Mouse (Mus musculus): ENCODE results near the gene Gskip. TPM values are rescaled to one million over a fixed set of nuclear protein-coding genes. Genes with fewer than 3 reads are reported as not detected.

Gskip gene
- total RNA-seq, 2 experiments from 2014 or later = 14.8 to 15.7 TPM

DNA sequence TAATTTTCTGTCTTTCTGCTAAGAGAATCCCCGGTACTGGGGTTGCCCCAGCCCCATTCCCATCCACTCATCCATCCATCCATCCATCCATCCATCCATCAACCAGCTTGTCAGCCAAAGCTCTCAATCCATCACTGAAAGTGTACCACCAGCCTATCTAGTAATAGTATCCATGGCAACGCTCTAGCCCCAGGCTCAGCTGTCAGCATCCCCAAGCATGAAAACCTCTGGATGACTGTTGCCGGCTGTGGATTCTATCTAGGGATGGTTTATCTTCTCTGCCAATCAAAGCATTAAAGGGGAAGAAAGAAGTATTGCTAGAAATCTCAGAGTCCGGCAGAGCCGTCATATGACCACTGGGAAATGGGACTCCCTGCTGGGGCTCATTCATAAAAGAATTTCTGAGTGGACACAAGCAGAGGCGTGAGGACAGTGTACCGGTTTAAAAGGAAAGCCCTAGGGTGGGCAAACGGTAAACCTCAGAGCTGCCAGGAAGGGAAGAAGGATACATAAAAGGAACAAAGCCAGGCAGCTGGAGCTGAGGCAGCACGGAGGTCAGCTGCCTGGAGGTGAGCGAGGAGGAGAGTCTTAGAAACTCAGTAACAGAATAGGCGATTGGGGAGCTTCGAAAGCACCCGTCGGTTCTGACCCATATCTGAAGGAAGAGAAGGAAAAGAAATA is 37.0 kb downstream of the Gskip start:
- DNase-seq (ENCODE audit: low spot score in 2 of 2) = no peak

DNA sequence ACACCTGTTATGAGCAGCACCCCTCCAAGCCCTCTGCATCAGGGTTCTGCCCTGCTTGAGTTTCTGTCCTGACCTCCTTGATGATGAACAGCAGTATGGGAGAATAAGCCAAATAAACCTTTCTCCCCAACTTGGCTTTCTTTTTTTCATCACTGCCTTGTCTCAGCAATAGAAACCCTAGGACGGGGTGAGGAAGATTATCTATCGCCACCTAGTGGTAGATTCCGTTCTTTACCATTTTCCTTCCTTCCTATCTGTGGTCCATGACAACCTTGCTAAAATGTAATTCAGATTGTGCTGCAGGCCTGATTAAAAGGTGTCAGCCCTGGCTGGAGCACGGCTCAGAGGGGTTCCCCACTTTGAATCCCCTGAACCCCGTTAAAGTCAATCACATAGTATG is 38.0 kb downstream of the Gskip start:
- DNase-seq (ENCODE audit: low spot score in 2 of 2) = peak in 1 of 2 experiments; percentile 17

DNA sequence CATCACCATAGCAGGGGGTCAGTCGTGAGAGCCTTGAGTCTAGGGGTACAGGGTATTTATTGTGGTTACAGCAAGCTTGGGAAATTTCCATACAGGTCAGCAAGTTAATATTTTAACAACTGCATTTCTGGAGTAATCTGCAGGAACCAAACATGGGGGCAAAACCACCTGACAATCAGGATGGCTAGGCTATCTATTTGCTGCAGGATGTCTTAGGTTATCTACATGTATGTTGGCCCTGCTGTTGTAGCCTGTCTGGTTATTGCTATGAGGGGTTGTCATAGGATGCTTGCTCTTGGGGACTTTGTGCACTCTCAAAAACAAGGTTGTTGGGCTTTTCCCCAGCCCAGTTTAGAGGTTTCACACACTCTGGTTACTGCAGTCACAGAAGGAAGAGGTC is 40.0 kb downstream of the Gskip start:
- no peak for DNase-seq (ENCODE audit: low spot score in 2 of 2)

DNA sequence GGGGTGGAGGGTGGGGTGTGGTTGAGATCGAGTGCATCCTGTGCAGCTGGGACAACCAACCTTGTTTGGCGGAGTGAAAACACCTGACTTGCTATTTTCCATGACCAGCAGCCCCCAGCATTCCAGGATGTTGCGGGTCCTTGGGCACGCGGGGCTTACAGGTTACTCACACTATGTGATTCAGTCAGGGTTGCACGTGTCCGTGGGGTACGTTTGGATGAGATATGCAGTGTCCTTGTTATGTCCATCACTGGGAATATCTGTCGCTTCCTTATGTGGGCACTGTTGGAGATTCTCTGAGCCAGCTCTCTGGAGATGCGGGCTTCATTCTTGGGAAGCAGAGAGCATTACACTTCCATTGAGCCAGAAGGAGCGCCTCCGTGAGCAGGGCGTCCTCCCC is 41.1 kb downstream of the Gskip start:
- DNase-seq (ENCODE audit: low spot score in 2 of 2) = no peak

DNA sequence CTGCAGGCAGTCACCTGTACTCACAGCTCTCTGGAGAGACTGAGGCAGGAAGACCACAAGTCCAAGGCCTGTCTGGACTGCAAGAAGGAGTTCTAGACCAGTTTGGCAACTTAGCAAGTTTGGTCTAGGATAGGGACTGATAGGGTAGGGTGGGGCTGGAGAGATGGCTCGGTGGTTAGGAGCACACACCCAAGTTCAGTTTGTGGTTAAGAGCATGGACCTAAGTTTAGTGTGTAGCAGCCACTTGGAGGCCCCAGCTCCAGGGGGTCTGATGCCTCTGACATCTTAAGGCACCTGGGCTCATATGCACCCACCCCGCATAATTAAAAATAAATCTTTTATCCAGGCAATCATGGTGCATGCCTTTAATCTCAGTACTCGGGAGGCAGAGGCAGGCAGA is 42.6 kb downstream of the Gskip start:
- no peak for DNase-seq (ENCODE audit: low spot score in 2 of 2)

DNA sequence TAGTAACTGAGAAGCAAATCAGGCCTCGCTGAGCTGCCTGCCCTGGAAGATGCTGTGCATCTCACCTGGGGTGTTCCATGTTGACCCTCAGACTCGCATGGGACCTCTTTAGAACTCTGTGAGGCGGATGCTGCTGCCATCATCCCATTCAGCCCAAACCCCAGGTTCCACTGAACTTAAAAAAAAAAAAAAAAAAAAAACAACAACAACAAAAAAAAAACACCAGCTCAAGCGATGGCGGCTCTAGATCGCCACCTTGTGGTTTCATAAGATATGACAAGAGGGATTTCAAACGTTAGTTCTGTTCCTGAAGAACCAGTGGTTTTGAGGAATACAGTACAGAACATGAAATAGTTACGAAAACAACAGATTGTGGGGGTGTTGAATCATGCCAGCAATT is 43.3 kb downstream of the Gskip start:
- DNase-seq (ENCODE audit: low spot score in 2 of 2) = peak; percentile 49 to 58

DNA sequence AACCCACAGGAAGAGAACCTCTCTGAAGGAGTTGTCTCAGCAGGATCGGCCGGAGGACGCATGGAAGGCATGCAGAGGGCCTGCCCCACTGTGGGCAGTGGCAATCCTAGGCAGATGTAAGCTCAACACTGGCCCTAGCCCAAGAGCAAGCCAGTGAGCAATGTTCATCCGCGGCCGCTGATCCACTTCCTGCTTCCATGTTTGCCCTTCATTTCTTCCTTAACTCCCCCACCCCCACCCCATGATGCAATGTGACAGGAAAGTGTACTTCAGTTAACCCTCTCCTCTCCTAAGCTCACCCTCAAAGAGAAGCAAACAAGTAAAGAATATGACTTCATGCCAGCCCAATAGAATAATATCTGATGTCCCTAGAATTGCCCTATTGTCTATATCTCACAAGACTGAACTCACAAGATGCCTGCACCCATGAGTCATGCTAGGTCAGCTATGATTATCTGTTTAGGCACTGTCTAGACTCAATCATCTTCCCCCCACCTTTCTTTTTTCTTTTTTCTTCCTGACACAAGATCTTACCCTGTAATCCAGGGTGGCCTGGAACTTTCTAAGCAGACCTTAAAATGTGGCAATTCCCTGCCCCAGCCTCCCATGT is 46.3 kb downstream of the Gskip start:
- DNase-seq (ENCODE audit: low spot score in 2 of 2) = no peak

DNA sequence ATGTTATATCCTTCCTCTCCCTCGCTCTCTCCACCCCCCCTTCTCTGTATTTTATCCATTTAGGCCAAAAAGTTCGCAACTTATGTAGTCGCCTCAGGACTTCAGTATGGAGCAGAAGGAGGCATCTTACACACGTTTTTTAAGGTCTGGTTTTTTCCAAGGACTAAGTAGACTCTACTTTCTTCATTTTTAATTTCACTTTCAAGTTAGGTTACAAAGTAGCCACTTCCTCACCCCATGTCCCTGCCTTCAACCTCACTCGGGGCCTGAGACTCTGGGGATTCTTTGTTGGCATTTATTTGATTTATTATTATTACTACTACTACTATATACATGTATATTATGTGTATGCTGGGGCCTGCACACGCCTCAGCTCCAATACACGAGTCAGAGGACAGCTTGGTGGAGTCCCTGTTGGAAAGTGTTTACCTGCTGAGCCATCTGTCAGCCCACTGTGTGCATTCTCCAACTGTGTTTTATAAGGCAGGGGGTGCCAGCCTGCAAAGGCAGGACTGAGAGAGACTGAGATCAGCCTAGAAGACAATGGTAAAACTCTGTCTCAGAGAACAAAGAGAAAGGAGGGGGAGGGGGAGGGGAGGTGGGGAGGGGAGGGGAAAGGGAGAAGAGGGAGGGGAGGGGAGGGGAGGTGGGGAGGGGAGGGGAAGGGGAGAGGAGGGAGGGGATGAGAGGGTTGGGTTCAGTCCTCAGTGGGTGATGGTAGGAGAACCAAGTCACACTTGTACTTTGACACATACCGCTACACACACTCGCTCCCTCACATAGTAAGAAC is 48.9 kb downstream of the Gskip start:
- no peak for DNase-seq (ENCODE audit: low spot score in 2 of 2)

DNA sequence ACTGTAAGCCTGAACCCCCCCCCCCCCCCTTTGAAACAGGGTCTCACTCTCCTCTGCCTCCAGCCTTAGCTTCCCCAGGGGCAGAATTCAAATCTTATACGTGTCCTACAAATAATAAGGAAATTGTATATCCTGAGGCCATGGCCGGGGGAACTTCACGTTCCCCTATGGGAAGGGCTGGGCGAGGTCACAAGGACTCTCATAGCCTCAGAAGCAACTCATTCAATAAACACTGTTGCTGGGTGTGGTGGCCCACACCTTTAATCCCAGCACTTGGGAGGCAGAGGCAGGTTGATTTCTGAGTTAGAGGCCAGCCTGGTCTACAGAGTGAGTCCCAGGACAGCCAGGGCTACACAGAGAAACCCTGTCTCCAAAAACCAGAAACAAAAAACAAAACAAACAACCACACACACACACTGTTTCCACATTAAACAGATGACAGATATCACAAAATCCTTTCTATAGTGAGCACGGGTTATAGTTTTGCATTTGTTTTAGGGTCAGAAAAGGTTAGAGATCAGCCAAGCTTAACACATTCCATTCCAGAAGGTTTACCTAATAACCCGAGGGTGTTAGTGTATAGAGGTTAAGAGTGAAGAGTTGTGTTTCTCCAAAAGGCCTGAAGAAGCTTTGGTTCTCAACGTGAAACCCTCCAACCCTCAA is 50.7 kb downstream of the Gskip start:
- no peak for DNase-seq (ENCODE audit: low spot score in 2 of 2)

DNA sequence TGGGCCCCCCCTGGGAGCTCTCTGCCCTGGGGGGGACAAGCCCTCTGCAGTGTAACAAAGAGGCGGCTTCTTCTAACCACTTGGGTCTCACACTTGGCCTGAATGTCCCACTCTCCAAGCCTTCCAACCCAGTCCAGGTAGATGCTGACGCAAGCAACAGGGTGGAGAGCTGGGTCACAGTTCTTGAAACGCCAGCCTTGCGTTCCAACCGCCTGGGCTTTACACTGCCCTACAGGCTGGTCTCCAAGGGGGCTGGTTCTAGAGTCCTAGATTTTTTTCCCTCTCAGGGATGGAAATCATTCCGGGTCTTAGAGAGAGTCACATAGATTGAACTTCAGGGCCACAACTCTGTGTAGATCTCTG is 51.2 kb downstream of the Gskip start:
- no peak for DNase-seq (ENCODE audit: low spot score in 2 of 2)

DNA sequence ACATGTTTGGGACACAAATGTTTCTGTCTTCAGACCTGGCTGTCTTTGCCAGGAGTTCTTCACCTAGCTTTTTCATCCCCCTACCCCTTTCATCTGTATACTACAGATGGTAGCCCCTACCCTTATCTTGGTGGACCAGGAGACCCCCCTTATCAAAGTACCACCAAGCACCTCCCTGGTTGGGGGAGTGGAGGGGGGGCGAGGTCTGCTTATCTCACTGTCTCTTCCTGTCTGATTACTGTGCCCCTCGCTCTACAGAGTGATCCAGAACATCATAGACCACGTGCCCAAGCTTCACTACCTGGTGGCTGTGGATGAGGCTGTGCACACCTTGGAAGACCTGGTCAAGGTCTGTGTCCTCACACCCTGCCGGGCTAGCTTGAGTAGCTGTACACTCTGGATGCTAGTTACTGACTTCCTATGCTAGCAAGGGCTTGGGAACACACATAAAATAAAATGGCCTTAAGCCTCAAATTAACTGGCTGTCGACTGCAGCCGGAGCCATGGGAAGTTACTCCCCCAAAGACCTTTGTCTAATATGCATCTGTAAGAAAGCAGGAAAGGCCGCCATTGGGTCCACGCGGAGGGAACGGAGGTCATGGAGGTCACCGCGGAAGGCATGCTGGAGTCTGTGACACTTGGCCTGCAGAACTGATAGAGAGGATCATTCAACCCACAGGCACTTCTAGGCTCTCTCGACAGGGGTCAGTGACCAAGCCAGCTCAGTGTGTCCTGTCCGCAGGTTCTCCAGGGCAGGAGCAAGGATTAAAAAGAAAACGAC is 53.9 kb downstream of the Gskip start:
- DNase-seq (ENCODE audit: low spot score in 2 of 2) = no peak

DNA sequence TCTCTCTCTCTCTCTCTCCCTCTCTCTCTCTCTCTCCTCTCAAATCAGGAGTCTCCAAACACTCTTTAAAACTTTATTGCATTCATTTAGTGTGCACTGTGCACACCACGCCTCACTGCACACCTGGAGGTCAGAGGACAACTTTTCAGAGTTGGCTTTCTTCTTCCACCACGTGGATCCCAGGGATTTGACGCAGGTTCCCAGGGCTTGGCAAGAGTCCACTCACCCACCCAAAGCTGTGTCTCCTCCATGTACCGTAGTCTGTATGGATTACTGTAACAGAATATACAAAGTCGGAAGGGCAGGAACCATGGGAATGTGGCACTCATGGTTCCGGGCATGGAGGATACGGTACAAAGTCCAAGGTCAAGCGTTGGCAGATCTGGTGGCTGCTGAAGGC is 55.0 kb downstream of the Gskip start:
- no peak for DNase-seq (ENCODE audit: low spot score in 2 of 2)

DNA sequence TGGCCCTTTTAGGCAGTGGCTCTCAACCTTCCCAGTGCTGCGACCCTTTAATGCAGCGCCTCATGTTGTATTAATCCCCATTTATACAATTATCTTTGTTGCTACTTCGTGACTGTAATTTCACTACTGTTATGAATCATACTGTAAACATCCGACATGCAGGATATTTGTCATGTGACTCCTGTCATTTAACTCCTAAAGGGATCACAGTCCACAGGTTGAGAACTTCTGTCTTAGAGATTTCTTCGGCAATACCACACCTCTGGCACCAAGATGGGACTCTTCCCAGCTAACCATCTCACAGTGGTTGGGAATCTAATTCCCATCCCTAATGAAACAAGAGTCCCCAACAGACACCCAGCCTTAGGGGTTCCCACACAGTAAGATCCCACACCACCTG is 63.5 kb downstream of the Gskip start:
- DNase-seq (ENCODE audit: low spot score in 2 of 2) = no peak

Other genes with a start within 250 kb of the Gskip start
- 100 to 1,000 TPM; 158 to 166 TPM for gene D430019H16Rik, start 231.0 kb upstream of the Gskip start, total RNA-seq (2021)
- under 1 TPM; 0.57 to 0.60 TPM for gene Bdkrb2, start 121.6 kb upstream of the Gskip start, total RNA-seq (2021)
- gene Bdkrb1, start 81.7 kb upstream of the Gskip start, total RNA-seq (2021) = not detected
- 10 to 100 TPM; 42.0 TPM for gene Atg2b, start 382 bp downstream of the Gskip start, total RNA-seq (2021)
- gene Ak7, start 21.1 kb downstream of the Gskip start, total RNA-seq (2021) = 1 to 10 TPM; 2.2 to 2.8 TPM
- 100 to 1,000 TPM; 131 to 149 TPM for gene Papola, start 99.9 kb downstream of the Gskip start, total RNA-seq (2021)